Mouse (Mus musculus): ENCODE data around the gene Mcee. TPM values are rescaled to one million over a fixed set of nuclear protein-coding genes. Genes with fewer than 3 reads are reported as not detected.

The Mcee gene
- 51.3 and 56.6 TPM in 2 replicates for polyA plus RNA-seq (2015; fragmentation: Nextera tagmentation; extraction: Ambion mirVana)

- H3K4me1 ChIP-seq (ENCODE audit: control insufficient read depth, low read depth, low read length) = peaks cover 13% of the 10 kb centered on the region
- peak within 1 kb of the TSS; percentile 72 for H3K4me2 ChIP-seq (ENCODE audit: low read depth, low read length)
- H3K27ac ChIP-seq (ENCODE audit: low read length) = peak within 1 kb of the TSS; percentile 82
- H3K9me3 ChIP-seq (replicated peaks; ENCODE audit: control insufficient read depth, low read length) = no peaks in the 10 kb centered on the region
- H3K36me3 ChIP-seq (ENCODE audit: control insufficient read depth, insufficient read depth) = peaks cover 2% of the 10 kb centered on the region
- H3K4me3 ChIP-seq (ENCODE audit: low read depth, low read length) = peak within 1 kb of the TSS; percentile 73
- under 1% methylated on average over 54 of the region's 54 CpGs for WGBS (ENCODE audit: insufficient replicate concordance)
- ATAC-seq (ENCODE audit: low read depth) = peak; percentile 97
- no peaks in the 10 kb centered on the region for H3K27me3 ChIP-seq (ENCODE audit: control insufficient read depth, insufficient read depth, low read depth, low read length)
- H3K9ac ChIP-seq (ENCODE audit: low read depth, low read length) = peak within 1 kb of the TSS; percentile 91
Observed at GRCm38 (mm10) chr7:64392122-64392818, at the start of gene Mcee, which contains the start of gene Mphosph10. Mcee (plus strand) TSS chr7:64392607. Mphosph10 (minus strand) TSS chr7:64392268.

GRCm38 (mm10) chr7:64347813-64348212 lies 44.6 kb upstream of the Mcee start:
- H3K27ac ChIP-seq (ENCODE audit: low read length) = no peak overlapping the region
- no peaks in the 10 kb centered on the region for H3K4me1 ChIP-seq (ENCODE audit: control insufficient read depth, low read depth, low read length)
- H3K27me3 ChIP-seq (ENCODE audit: control insufficient read depth, insufficient read depth, low read depth, low read length) = no peaks in the 10 kb centered on the region
- no peaks in the 10 kb centered on the region; the same call in 1 of the 2 replicates for H3K36me3 ChIP-seq (ENCODE audit: control insufficient read depth, insufficient read depth)
- H3K9ac ChIP-seq (ENCODE audit: low read depth, low read length) = no peak overlapping the region
- 68% methylated on average over 1 of the region's 1 CpGs for WGBS (ENCODE audit: insufficient replicate concordance)
- no peak for ATAC-seq (ENCODE audit: low read depth)
- no peak overlapping the region for H3K4me3 ChIP-seq (ENCODE audit: low read depth, low read length)
- H3K9me3 ChIP-seq (replicated peaks; ENCODE audit: control insufficient read depth, low read length) = no peaks in the 10 kb centered on the region
- H3K4me2 ChIP-seq (ENCODE audit: low read depth, low read length) = no peak overlapping the region

- Histone ChIP-seq H3K9ac (ENCODE audit: low read depth, low read length) (no peak overlapping the region), H3K27me3 (ENCODE audit: control insufficient read depth, insufficient read depth, low read depth, low read length) (no peaks in the 10 kb centered on the region), H3K36me3 (ENCODE audit: control insufficient read depth, insufficient read depth) (no peaks in the 10 kb centered on the region; the same call in 1 of the 2 replicates), H3K4me3 (ENCODE audit: low read depth, low read length) (no peak overlapping the region), H3K4me2 (ENCODE audit: low read depth, low read length) (no peak overlapping the region), H3K4me1 (ENCODE audit: control insufficient read depth, low read depth, low read length) (no peaks in the 10 kb centered on the region), H3K9me3 (replicated peaks; ENCODE audit: control insufficient read depth, low read length) (no peaks in the 10 kb centered on the region), H3K27ac (ENCODE audit: low read length) (no peak overlapping the region)
- no peak for ATAC-seq (ENCODE audit: low read depth)
- 80% methylated on average over 15 of the region's 15 CpGs for WGBS (ENCODE audit: insufficient replicate concordance)
Observed at GRCm38 (mm10) chr7:64349147-64349861, 43.1 kb upstream of the Mcee start.

GRCm38 (mm10) chr7:64351087-64351486 lies 41.3 kb upstream of the Mcee start:
- 69% methylated on average over 4 of the region's 4 CpGs for WGBS (ENCODE audit: insufficient replicate concordance)
- Histone ChIP-seq H3K27me3 (ENCODE audit: control insufficient read depth, insufficient read depth, low read depth, low read length) (no peaks in the 10 kb centered on the region), H3K9me3 (replicated peaks; ENCODE audit: control insufficient read depth, low read length) (no peaks in the 10 kb centered on the region), H3K36me3 (ENCODE audit: control insufficient read depth, insufficient read depth) (no peaks in the 10 kb centered on the region), H3K4me3 (ENCODE audit: low read depth, low read length) (no peak overlapping the region), H3K4me2 (ENCODE audit: low read depth, low read length) (no peak overlapping the region), H3K9ac (ENCODE audit: low read depth, low read length) (no peak overlapping the region), H3K27ac (ENCODE audit: low read length) (no peak overlapping the region), H3K4me1 (ENCODE audit: control insufficient read depth, low read depth, low read length) (no peaks in the 10 kb centered on the region)
- no peak for ATAC-seq (ENCODE audit: low read depth)

GRCm38 (mm10) chr7:64354206-64354605 lies 38.2 kb upstream of the Mcee start:
- Histone ChIP-seq H3K27me3 (ENCODE audit: control insufficient read depth, insufficient read depth, low read depth, low read length) (no peaks in the 10 kb centered on the region), H3K4me2 (ENCODE audit: low read depth, low read length) (no peak overlapping the region), H3K4me1 (ENCODE audit: control insufficient read depth, low read depth, low read length) (no peaks in the 10 kb centered on the region), H3K4me3 (ENCODE audit: low read depth, low read length) (no peak overlapping the region), H3K9ac (ENCODE audit: low read depth, low read length) (no peak overlapping the region), H3K36me3 (ENCODE audit: control insufficient read depth, insufficient read depth) (no peaks in the 10 kb centered on the region), H3K9me3 (replicated peaks; ENCODE audit: control insufficient read depth, low read length) (no peaks in the 10 kb centered on the region), H3K27ac (ENCODE audit: low read length) (no peak overlapping the region)
- ATAC-seq (ENCODE audit: low read depth) = no peak
- 78% methylated on average over 14 of the region's 14 CpGs for WGBS (ENCODE audit: insufficient replicate concordance)

- WGBS (ENCODE audit: insufficient replicate concordance) = 71% methylated on average over 5 of the region's 5 CpGs
- ATAC-seq (ENCODE audit: low read depth) = peak; percentile 15; the same call in 1 of the 2 replicates
- H3K27me3 ChIP-seq (ENCODE audit: control insufficient read depth, insufficient read depth, low read depth, low read length) = no peaks in the 10 kb centered on the region
- H3K4me3 ChIP-seq (ENCODE audit: low read depth, low read length) = no peak overlapping the region
- H3K9me3 ChIP-seq (replicated peaks; ENCODE audit: control insufficient read depth, low read length) = no peaks in the 10 kb centered on the region
- no peak overlapping the region for H3K9ac ChIP-seq (ENCODE audit: low read depth, low read length)
- no peaks in the 10 kb centered on the region; the same call in 1 of the 2 replicates for H3K36me3 ChIP-seq (ENCODE audit: control insufficient read depth, insufficient read depth)
- no peak overlapping the region for H3K4me2 ChIP-seq (ENCODE audit: low read depth, low read length)
- H3K27ac ChIP-seq (ENCODE audit: low read length) = no peak overlapping the region
- H3K4me1 ChIP-seq (ENCODE audit: control insufficient read depth, low read depth, low read length) = no peaks in the 10 kb centered on the region
Observed at GRCm38 (mm10) chr7:64356661-64357060, 35.7 kb upstream of the Mcee start.

- WGBS (ENCODE audit: insufficient replicate concordance) = 73% methylated on average over 9 of the region's 9 CpGs
- Histone ChIP-seq H3K4me3 (ENCODE audit: low read depth, low read length) (no peak overlapping the region), H3K36me3 (ENCODE audit: control insufficient read depth, insufficient read depth) (no peaks in the 10 kb centered on the region; the same call in 1 of the 2 replicates), H3K4me1 (ENCODE audit: control insufficient read depth, low read depth, low read length) (no peaks in the 10 kb centered on the region), H3K4me2 (ENCODE audit: low read depth, low read length) (no peak overlapping the region), H3K27me3 (ENCODE audit: control insufficient read depth, insufficient read depth, low read depth, low read length) (no peaks in the 10 kb centered on the region), H3K9ac (ENCODE audit: low read depth, low read length) (no peak overlapping the region), H3K27ac (ENCODE audit: low read length) (no peak overlapping the region), H3K9me3 (replicated peaks; ENCODE audit: control insufficient read depth, low read length) (no peaks in the 10 kb centered on the region)
- ATAC-seq (ENCODE audit: low read depth) = peak; percentile 39
Observed at GRCm38 (mm10) chr7:64357405-64357804, 35.0 kb upstream of the Mcee start.

- Histone ChIP-seq H3K27me3 (ENCODE audit: control insufficient read depth, insufficient read depth, low read depth, low read length) (no peaks in the 10 kb centered on the region), H3K4me3 (ENCODE audit: low read depth, low read length) (no peak overlapping the region), H3K4me2 (ENCODE audit: low read depth, low read length) (no peak overlapping the region), H3K4me1 (ENCODE audit: control insufficient read depth, low read depth, low read length) (no peaks in the 10 kb centered on the region), H3K9ac (ENCODE audit: low read depth, low read length) (no peak overlapping the region), H3K9me3 (replicated peaks; ENCODE audit: control insufficient read depth, low read length) (no peaks in the 10 kb centered on the region), H3K36me3 (ENCODE audit: control insufficient read depth, insufficient read depth) (no peaks in the 10 kb centered on the region; the same call in 1 of the 2 replicates), H3K27ac (ENCODE audit: low read length) (no peak overlapping the region)
- WGBS (ENCODE audit: insufficient replicate concordance) = 75% methylated on average over 6 of the region's 6 CpGs
- no peak for ATAC-seq (ENCODE audit: low read depth)
Observed at GRCm38 (mm10) chr7:64358666-64359065, 33.7 kb upstream of the Mcee start.
